Mouse (Mus musculus) neutrophil, adult 5-6 weeks (primary cell): ENCODE data around the gene Gm3373. TPM values are rescaled to one million over a fixed set of nuclear protein-coding genes. Genes with fewer than 3 reads are reported as not detected.
"Not testable (repeated sequence)": the region's sequence is repeated elsewhere in the genome, so short reads cannot be mapped to it uniquely, and the experiment has no call there.

Source experiments
- ATAC-seq: fragments of 151-379, 151-347 bp; 2 replicates; pipeline ENCODE4 v1.8.0; 2017; ENCODE audit warnings: mild to moderate bottlenecking, moderate TSS enrichment; ENCODE audit not compliant: insufficient number of reproducible peaks, poor library complexity, low FRiP score, severe bottlenecking; ENCODE audit errors: extremely low read depth
- total RNA-seq: library from RNA; stranded (forward); fragments of 200-1000 nt; gene quantifications from 2 replicates; pipeline ENCODE4 v1.2.3, GENCODE M21; 2017

Gene Gm3373
- 0.47 TPM in 1 of 2 replicates, not detected in the other for total RNA-seq

GRCm38 (mm10) chr14:5741477-5741876 is at the start of gene Gm3373:
Gene Gm3373 (minus strand): TSS chr14:5741577.
- ATAC-seq, result not testable (repeated sequence)

DNA sequence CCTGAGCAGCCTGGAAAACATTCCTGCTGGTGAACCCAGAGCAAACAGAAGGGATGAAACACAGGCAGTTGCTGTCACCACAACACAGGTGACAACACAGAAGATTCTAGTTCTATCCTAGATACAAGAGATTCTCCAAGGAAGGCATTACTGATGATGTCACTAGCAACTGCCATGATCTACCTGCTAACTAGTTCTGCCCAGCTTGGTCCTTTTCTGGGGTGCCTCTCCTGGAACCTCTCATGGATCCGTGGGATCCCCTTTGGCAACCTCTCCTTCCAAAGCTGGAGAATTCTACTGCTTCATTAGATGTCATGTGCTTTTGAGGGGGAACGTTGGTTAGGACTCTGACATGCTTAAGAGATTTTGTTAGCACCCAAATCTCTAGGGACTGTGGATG is 54.0 kb downstream of the Gm3373 start, which contains the start of gene Gm9603:
Gm9603 (minus strand) TSS at position 101 of the 400 bp plus-strand sequence.
- not testable (repeated sequence) for ATAC-seq

Other genes starting within 250 kb of the Gm3373 start
- not detected in 2 replicates for gene Gm3488, start 239.9 kb downstream of the Gm3373 start, total RNA-seq
- gene Gm3532, start 203.1 kb downstream of the Gm3373 start, total RNA-seq, result not detected in 2 replicates
- gene Gm8265, start 108.5 kb downstream of the Gm3373 start, total RNA-seq, result not detected in 2 replicates
- not detected in 2 replicates for gene Gm9603, start 54.1 kb downstream of the Gm3373 start, total RNA-seq
- gene Gm3383, start 66.4 kb upstream of the Gm3373 start, total RNA-seq, result not detected in 2 replicates
- not detected in 2 replicates for gene Gm3424, start 88.8 kb upstream of the Gm3373 start, total RNA-seq
- gene Gm8237, start 138.8 kb upstream of the Gm3373 start, total RNA-seq, result not detected in 2 replicates
- not detected in 2 replicates for gene Gm3248, start 220.2 kb upstream of the Gm3373 start, total RNA-seq
- not detected in 2 replicates for gene Gm3453, start 237.6 kb upstream of the Gm3373 start, total RNA-seq